Mouse (Mus musculus): ENCODE data around the gene Papln. TPM values are rescaled to one million over a fixed set of nuclear protein-coding genes. Genes with fewer than 3 reads are reported as not detected.
A peak's percentile ranks its signal among the peaks of the same experiment; 100 is the strongest.

Gene Papln
- polyA plus RNA-seq, 1 experiment from 2014 or later: 0.69 TPM

DNA sequence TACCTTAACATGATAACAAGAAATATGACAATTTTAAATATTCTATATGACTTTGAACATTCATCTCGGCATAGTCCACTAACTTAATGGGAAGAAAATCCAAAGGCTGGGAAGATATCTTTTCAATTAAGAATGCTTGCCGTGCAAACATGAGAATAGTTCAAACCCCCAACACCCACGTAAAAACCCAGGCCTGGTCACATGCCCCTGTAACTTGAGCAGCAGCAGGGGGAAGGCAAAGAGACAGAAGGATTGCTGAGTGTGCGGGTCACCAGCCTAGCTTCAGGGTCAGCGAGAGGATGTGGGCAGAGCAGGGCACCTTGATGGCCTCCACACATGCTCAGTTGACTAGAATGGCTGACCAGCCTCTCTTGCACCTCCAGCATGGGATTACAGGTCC is 21.7 kb upstream of the Papln start:
- no peaks in the 10 kb centered on the region for H3K36me3 ChIP-seq
- H3K27ac ChIP-seq: no peak overlapping the region
- H3K27me3 ChIP-seq: no peaks in the 10 kb centered on the region
- ATAC-seq (ENCODE audit: insufficient number of reproducible peaks, insufficient read depth, low FRiP score, low TSS enrichment): no peak
- H3K9ac ChIP-seq: no peak overlapping the region
- 43% methylated on average over 5 of the region's 5 CpGs for WGBS
- no peaks in the 10 kb centered on the region for H3K4me1 ChIP-seq
- H3K9me3 ChIP-seq: no peaks in the 10 kb centered on the region
- no peak overlapping the region for H3K4me2 ChIP-seq (replicated peaks)
- no peak overlapping the region for H3K4me3 ChIP-seq

DNA sequence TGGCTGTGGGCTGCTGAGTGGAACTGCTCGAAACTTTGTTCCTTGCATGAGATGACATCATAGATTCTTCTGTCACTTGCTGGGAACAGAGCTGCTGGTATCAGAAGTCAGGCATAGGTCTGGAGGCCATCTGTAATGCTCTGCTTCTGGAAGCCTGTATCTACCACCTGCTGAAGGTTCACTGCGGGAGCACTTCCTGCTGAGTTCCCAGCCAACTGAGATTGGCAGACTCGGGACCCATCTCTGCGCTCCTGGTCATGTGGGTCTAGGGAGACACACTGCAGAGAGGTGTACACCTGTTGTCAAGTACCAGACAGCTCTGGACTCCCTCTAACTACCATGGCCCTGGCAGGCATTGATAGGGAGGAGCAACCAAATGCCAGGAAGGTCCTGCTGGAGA is 20.6 kb upstream of the Papln start:
- no peaks in the 10 kb centered on the region for H3K9me3 ChIP-seq
- H3K4me1 ChIP-seq: no peaks in the 10 kb centered on the region
- 89% methylated on average over 4 of the region's 4 CpGs for WGBS
- H3K27ac ChIP-seq: no peak overlapping the region
- no peak overlapping the region for H3K9ac ChIP-seq
- no peaks in the 10 kb centered on the region for H3K27me3 ChIP-seq
- no peak overlapping the region for H3K4me3 ChIP-seq
- no peak overlapping the region for H3K4me2 ChIP-seq (replicated peaks)
- ATAC-seq (ENCODE audit: insufficient number of reproducible peaks, insufficient read depth, low FRiP score, low TSS enrichment): no peak
- no peaks in the 10 kb centered on the region for H3K36me3 ChIP-seq

DNA sequence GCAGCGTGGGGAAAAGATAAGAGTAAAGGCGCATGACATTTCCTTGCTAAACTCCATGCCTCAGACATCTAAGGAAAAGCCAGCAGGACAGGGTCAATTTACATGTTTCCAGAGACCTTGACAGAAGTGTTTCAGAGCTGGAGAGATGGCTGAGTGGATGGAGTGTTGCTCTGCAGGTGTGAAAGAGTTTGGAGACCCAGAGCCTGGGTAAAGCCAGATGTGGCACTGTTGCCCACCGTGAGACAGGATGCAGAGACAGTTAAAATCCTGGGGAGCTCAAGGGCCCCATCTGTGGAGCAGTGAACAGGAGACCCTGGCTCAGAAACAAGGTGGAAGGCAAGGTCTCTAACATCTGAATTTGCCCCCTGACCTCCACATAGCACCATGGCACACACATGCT is 19.7 kb upstream of the Papln start:
- Histone ChIP-seq H3K36me3 (no peaks in the 10 kb centered on the region), H3K4me2 (replicated peaks) (no peak overlapping the region), H3K9ac (no peak overlapping the region), H3K9me3 (no peaks in the 10 kb centered on the region), H3K4me1 (no peaks in the 10 kb centered on the region), H3K27ac (no peak overlapping the region), H3K4me3 (no peak overlapping the region), H3K27me3 (no peaks in the 10 kb centered on the region)
- WGBS: 70% methylated on average over 3 of the region's 3 CpGs
- ATAC-seq (ENCODE audit: insufficient number of reproducible peaks, insufficient read depth, low FRiP score, low TSS enrichment): no peak

DNA sequence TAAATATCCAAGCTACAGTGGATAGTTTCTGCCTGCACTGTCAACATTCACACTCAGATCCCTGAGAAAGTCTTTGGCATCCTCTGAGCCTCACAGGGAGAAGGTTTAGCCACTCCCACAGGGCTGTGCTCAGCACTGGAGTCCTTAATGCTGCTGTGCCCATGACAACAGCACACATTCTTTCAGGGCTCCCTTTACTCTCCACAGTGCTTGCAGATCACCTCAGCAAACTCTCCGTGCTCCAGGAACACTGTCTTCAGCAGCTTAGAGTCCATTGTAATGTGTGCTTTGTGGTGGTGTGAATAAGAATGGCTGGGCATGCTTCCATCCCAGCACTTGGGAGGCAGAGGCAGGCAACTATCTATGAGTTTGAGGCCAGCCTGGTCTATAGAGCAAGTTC is 14.2 kb upstream of the Papln start:
- no peak overlapping the region for H3K27ac ChIP-seq
- WGBS: 56% methylated on average over 1 of the region's 1 CpGs
- H3K36me3 ChIP-seq: no peaks in the 10 kb centered on the region
- H3K9me3 ChIP-seq: no peaks in the 10 kb centered on the region
- H3K9ac ChIP-seq: no peak overlapping the region
- no peaks in the 10 kb centered on the region for H3K27me3 ChIP-seq
- no peak overlapping the region for H3K4me3 ChIP-seq
- peaks cover 7% of the 10 kb centered on the region; the same call in 1 of the 2 replicates for H3K4me1 ChIP-seq
- no peak for ATAC-seq (ENCODE audit: insufficient number of reproducible peaks, insufficient read depth, low FRiP score, low TSS enrichment)
- H3K4me2 ChIP-seq (replicated peaks): no peak overlapping the region

DNA sequence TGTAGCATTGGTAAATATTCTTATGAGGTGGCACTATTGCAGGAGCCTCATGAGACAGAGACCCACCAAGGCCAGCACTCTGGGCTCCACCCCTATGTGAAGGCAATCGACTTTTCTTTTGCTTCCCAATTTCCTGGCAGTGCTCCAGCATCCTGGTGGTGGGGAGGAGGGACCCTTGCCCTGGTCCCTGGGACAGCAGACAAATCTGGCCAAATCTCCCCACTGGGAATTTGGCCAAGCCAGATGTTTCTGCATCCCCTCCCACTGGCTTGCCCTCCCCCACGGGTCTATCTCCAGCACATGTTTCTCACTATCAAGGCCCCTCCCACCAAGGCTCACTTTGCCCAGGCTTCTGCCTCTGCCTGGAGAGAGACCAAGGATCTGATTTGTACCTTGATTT is 10.9 kb upstream of the Papln start:
- Histone ChIP-seq H3K36me3 (no peaks in the 10 kb centered on the region), H3K9me3 (no peaks in the 10 kb centered on the region), H3K27ac (no peak overlapping the region; the same call in 1 of the 2 replicates), H3K4me3 (no peak overlapping the region), H3K4me2 (replicated peaks) (no peak overlapping the region), H3K9ac (no peak overlapping the region), H3K4me1 (peaks cover 7% of the 10 kb centered on the region; the same call in 1 of the 2 replicates), H3K27me3 (no peaks in the 10 kb centered on the region)
- ATAC-seq (ENCODE audit: insufficient number of reproducible peaks, insufficient read depth, low FRiP score, low TSS enrichment): no peak
- WGBS: 33% methylated on average over 2 of the region's 2 CpGs

DNA sequence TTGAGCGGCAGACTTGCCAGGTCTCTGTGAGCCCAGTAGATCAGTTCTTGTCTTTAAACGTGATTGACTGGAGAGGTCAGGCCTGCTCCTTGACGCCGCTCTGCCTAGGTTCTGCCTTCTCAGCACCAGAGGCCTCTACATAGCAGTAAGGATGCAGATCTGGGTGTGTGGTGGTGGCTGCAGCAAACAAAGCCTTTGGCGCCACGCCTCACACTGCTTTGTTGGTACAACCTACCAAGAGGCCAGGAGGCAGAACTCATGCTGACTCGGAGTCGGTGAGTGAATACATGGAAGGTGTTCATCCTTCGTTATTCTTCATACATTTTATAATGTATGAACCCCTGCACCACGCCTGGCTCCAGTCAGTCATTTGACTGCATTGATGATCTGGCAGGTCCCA is 4.7 kb upstream of the Papln start:
- H3K4me1 ChIP-seq: peaks cover 12% of the 10 kb centered on the region
- H3K27ac ChIP-seq: no peak overlapping the region
- no peak overlapping the region for H3K4me3 ChIP-seq
- no peaks in the 10 kb centered on the region for H3K9me3 ChIP-seq
- H3K27me3 ChIP-seq: no peaks in the 10 kb centered on the region
- 86% methylated on average over 10 of the region's 10 CpGs for WGBS
- no peaks in the 10 kb centered on the region for H3K36me3 ChIP-seq
- H3K9ac ChIP-seq: no peak overlapping the region
- no peak for ATAC-seq (ENCODE audit: insufficient number of reproducible peaks, insufficient read depth, low FRiP score, low TSS enrichment)
- H3K4me2 ChIP-seq (replicated peaks): no peak overlapping the region

DNA sequence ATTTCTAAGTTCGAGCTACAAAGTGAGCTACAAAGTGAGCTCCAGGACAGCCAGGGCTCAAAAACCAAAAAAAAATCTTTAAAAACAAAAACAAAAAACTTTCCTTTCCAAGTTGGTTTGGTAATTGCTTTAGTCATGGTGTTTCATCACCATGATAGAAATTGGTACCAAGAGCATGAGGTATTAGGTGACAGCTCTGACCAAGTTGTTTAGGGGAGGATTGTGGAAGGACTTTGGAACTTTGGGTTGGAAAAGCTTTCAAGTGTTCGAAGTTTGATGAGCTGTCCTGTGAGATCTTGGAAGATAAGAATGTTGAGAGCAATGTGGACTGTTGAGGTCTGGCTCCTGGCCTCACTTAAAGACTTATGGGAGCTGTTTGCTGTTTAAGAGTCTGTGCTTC is 3.2 kb upstream of the Papln start:
- no peak for ATAC-seq (ENCODE audit: insufficient number of reproducible peaks, insufficient read depth, low FRiP score, low TSS enrichment)
- H3K27me3 ChIP-seq: no peaks in the 10 kb centered on the region
- H3K9me3 ChIP-seq: no peaks in the 10 kb centered on the region
- H3K4me2 ChIP-seq (replicated peaks): no peak overlapping the region
- WGBS: 84% methylated on average over 2 of the region's 2 CpGs
- no peak overlapping the region for H3K9ac ChIP-seq
- no peak overlapping the region for H3K27ac ChIP-seq
- H3K4me1 ChIP-seq: peaks cover 24% of the 10 kb centered on the region
- no peak overlapping the region for H3K4me3 ChIP-seq
- H3K36me3 ChIP-seq: no peaks in the 10 kb centered on the region

DNA sequence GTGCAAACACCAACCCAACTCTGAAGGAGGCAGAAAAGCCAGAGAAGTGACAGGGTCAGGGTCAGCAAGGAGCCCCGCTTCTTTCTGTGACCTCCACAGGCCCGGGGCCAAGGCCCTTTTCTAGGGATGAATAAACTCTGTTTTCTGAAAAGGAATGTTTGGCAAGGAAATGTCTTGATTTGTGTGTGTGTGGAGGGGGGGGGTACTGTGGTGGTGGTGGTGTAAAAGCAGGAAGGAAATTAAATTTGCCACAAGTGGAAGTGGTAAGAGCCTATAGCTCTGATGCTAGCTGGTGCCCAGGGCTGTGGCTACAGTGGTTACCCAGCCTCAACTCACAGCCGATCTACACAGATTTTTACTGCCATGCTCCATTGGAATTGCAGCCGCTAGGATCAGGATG is 728 bp upstream of the Papln start:
- H3K9me3 ChIP-seq: no peaks in the 10 kb centered on the region
- 17% methylated on average over 4 of the region's 4 CpGs for WGBS
- peaks cover 26% of the 10 kb centered on the region for H3K4me1 ChIP-seq
- ATAC-seq (ENCODE audit: insufficient number of reproducible peaks, insufficient read depth, low FRiP score, low TSS enrichment): no peak
- no peak overlapping the region for H3K4me2 ChIP-seq (replicated peaks)
- H3K27ac ChIP-seq: no peak overlapping the region
- no peaks in the 10 kb centered on the region for H3K36me3 ChIP-seq
- no peak overlapping the region for H3K9ac ChIP-seq
- no peak overlapping the region for H3K4me3 ChIP-seq
- H3K27me3 ChIP-seq: no peaks in the 10 kb centered on the region

DNA sequence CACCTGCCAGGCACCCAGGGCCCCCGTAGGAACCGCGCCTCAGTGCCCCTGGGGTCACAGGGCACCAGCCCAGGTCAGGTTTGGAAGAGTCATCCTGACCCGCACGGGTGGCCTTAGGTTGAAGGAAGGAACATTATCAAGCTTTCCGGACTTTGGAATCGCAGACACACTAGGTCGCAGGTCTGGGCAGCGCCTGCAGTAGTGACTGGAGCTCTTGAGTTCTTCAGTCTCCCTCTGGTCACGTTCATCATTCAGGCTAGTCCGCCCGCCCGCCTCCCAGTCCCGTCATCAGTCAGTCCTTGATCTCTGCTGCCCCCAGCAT is 571 bp downstream of the Papln start:
- H3K9ac ChIP-seq: peak overlapping the region; percentile 33; the same call in 1 of the 2 replicates
- no peaks in the 10 kb centered on the region for H3K27me3 ChIP-seq
- H3K9me3 ChIP-seq: no peaks in the 10 kb centered on the region
- no peaks in the 10 kb centered on the region for H3K36me3 ChIP-seq
- H3K4me1 ChIP-seq: peaks cover 30% of the 10 kb centered on the region
- H3K4me3 ChIP-seq: peak overlapping the region; percentile 26
- 0 out of 2 replicates have a peak, but pooled peaks have one; percentile 24 for ATAC-seq (ENCODE audit: insufficient number of reproducible peaks, insufficient read depth, low FRiP score, low TSS enrichment)
- H3K27ac ChIP-seq: no peak overlapping the region
- 9% methylated on average over 14 of the region's 14 CpGs for WGBS
- H3K4me2 ChIP-seq (replicated peaks): peak overlapping the region; percentile 58

DNA sequence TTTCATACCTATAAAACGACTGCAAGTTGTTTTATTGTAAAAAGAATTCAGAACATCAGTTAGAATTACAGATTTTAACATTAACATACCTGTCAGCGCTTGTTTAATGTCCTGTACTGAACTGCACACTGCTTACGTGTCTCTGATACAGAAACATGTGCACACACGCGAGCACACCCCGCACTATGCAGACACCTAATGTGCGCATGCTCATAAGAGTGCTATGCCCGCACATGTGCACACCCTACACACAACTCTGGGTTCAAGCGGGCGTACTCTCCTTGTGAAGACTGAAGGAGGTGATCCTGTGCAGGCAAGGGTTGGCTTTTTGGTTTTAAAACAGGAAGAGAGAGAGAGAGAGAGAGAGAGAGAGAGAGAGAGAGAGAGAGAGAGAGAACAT is 1.1 kb downstream of the Papln start:
- H3K27me3 ChIP-seq: no peaks in the 10 kb centered on the region
- no peaks in the 10 kb centered on the region for H3K36me3 ChIP-seq
- H3K4me2 ChIP-seq (replicated peaks): no peak overlapping the region; the same call in 1 of the 2 replicates
- H3K9me3 ChIP-seq: no peaks in the 10 kb centered on the region
- H3K4me3 ChIP-seq: no peak overlapping the region
- WGBS: 69% methylated on average over 10 of the region's 10 CpGs
- H3K27ac ChIP-seq: no peak overlapping the region
- H3K9ac ChIP-seq: no peak overlapping the region
- H3K4me1 ChIP-seq: peaks cover 34% of the 10 kb centered on the region
- no peak for ATAC-seq (ENCODE audit: insufficient number of reproducible peaks, insufficient read depth, low FRiP score, low TSS enrichment)

DNA sequence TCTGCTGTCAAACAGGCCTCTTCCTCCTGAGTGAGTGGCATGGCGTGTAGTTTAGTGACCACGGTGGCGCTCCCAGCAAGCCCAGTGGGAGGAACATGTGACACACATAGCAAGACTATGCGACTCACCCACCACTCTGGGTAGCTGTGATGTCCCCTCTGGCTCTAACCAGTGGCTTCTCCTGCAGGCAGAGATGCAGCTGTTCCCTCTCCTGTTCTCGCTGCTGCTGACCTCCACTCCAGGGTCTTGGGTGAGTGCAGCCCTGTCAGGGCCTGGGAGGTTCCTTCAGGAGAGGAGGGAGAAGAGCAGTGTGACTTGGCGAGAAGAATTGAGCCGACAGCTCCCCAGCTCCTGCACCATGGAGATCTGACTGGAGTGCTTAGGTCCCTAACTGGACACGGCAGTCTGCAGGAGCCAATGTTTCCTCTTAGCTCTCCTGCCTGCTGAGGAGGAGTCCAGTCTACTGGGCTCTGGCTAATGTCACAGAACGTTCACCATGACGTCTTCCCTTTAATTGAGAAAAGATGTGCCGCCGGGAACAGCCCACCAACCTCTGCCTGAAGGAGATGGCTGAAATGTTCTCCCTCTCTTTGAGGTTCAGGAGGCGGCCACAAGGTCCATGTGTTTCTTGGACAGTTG is 2.6 kb downstream of the Papln start:
- 53% methylated on average over 13 of the region's 13 CpGs for WGBS
- Histone ChIP-seq H3K4me2 (replicated peaks) (no peak overlapping the region), H3K9ac (no peak overlapping the region), H3K36me3 (no peaks in the 10 kb centered on the region), H3K4me3 (no peak overlapping the region), H3K4me1 (peaks cover 46% of the 10 kb centered on the region), H3K27me3 (no peaks in the 10 kb centered on the region), H3K9me3 (no peaks in the 10 kb centered on the region), H3K27ac (peak overlapping the region; percentile 43; the same call in 1 of the 2 replicates)
- no peak for ATAC-seq (ENCODE audit: insufficient number of reproducible peaks, insufficient read depth, low FRiP score, low TSS enrichment)

DNA sequence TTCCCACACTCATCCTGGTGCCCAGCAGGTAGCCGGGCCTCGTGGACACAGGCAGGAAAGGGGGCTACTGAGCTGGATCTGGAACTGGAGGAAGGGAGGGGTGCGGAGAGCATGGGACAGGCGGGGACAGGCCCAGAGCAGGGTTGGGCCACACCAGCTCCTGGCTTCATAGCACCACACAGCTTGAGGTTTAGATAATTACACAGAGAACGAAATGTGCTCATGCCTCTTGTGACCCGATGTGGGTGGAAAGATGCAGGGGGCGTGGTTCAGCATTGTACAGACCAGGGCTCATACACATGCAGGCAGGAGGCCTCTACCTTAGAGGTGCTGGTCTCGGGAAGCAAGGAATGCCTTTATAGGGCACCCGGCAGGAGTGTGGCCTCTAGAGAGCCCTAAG is 4.4 kb downstream of the Papln start:
- no peak overlapping the region for H3K27ac ChIP-seq
- H3K4me2 ChIP-seq (replicated peaks): no peak overlapping the region
- WGBS: 67% methylated on average over 9 of the region's 9 CpGs
- H3K27me3 ChIP-seq: no peaks in the 10 kb centered on the region
- no peak overlapping the region for H3K4me3 ChIP-seq
- H3K36me3 ChIP-seq: no peaks in the 10 kb centered on the region
- no peaks in the 10 kb centered on the region for H3K9me3 ChIP-seq
- H3K9ac ChIP-seq: no peak overlapping the region
- no peak for ATAC-seq (ENCODE audit: insufficient number of reproducible peaks, insufficient read depth, low FRiP score, low TSS enrichment)
- peaks cover 43% of the 10 kb centered on the region for H3K4me1 ChIP-seq
